Mouse (Mus musculus) heart, embryonic 13.5 days (tissue): ENCODE data around the gene Ythdf1. TPM values are rescaled to one million over a fixed set of nuclear protein-coding genes. Genes with fewer than 3 reads are reported as not detected.

ENCODE experiments used
- ATAC-seq: fragments of 200-750 bp; cut with Nextera tagmentation; 2 replicates; pipeline ENCODE4 v1.8.0; 2017; ENCODE audit warnings: moderate TSS enrichment; ENCODE audit not compliant: insufficient number of reproducible peaks, low FRiP score, low TSS enrichment; ENCODE audit errors: extremely low read depth
- H3K27ac ChIP-seq: fragments of 300-500 bp; sonication (generic); replicated peaks from 2 replicates; pipeline ENCODE4 v1.5.1; 2015; ENCODE audit warnings: moderate library complexity, mild to moderate bottlenecking, inconsistent platforms
- H3K27me3 ChIP-seq: fragments of 300-500 bp; sonication (generic); replicated peaks from 2 replicates; pipeline ENCODE4 v1.6.1; 2015; ENCODE audit warnings: mild to moderate bottlenecking, inconsistent platforms
- H3K36me3 ChIP-seq: fragments of 300-500 bp; sonication (generic); 2 replicates; pipeline ENCODE4 v1.6.1; 2015; ENCODE audit warnings: mild to moderate bottlenecking, inconsistent platforms
- H3K4me1 ChIP-seq: fragments of 300-500 bp; sonication (generic); 2 replicates; pipeline ENCODE4 v1.6.1; 2015; ENCODE audit warnings: inconsistent platforms
- H3K4me2 ChIP-seq: fragments of 300-500 bp; sonication (generic); 2 replicates; pipeline ENCODE4 v1.6.1; 2015; ENCODE audit warnings: inconsistent platforms, mild to moderate bottlenecking, moderate library complexity
- H3K4me3 ChIP-seq: fragments of 300-500 bp; sonication (generic); 2 replicates; pipeline ENCODE4 v1.5.1; 2015; ENCODE audit warnings: moderate library complexity, mild to moderate bottlenecking, inconsistent platforms
- H3K9ac ChIP-seq: fragments of 300-500 bp; sonication (generic); 2 replicates; pipeline ENCODE4 v1.6.1; 2015; ENCODE audit warnings: inconsistent platforms, mild to moderate bottlenecking, moderate library complexity
- H3K9me3 ChIP-seq: fragments of 300-500 bp; sonication (generic); 2 replicates; pipeline ENCODE4 v1.6.1; 2016; ENCODE audit warnings: inconsistent platforms
- WGBS: fragments of 180-500 bp; shearing (Covaris S2); methylation state at CpG from one replicate; pipeline ENCODE4 v1.1.7; 2015; ENCODE audit warnings: mixed read lengths; 5-methylcytosine and 5-hydroxymethylcytosine counted together
- polyA plus RNA-seq: library from polyadenylated mRNA; unstranded; fragments of >200 nt; fragmentation: Nextera tagmentation; extraction: Ambion mirVana; gene quantifications from 2 replicates; pipeline ENCODE4 v1.2.1, GENCODE M21; 2015

The Ythdf1 gene
- polyA plus RNA-seq, 1 experiment from 2014 or later, result 31.8 TPM

GRCm38 (mm10) chr2:180891835-180892323 lies 28.9 kb downstream of the Ythdf1 start:
- peaks cover 37% of the 10 kb centered on the region for H3K4me1 ChIP-seq
- H3K27me3 ChIP-seq, result peaks cover 100% of the 10 kb centered on the region
- 12% methylated on average over 9 of the region's 9 CpGs for WGBS
- no peak for ATAC-seq
- no peak overlapping the region for H3K4me2 ChIP-seq
- H3K36me3 ChIP-seq, result no peaks in the 10 kb centered on the region
- no peak overlapping the region for H3K4me3 ChIP-seq
- H3K27ac ChIP-seq, result no peak overlapping the region
- H3K9me3 ChIP-seq, result no peaks in the 10 kb centered on the region
- no peak overlapping the region for H3K9ac ChIP-seq

- ATAC-seq, result no peak
- 1% methylated on average over 37 of the region's 37 CpGs for WGBS
- Histone ChIP-seq H3K4me1 (peaks cover 37% of the 10 kb centered on the region), H3K9ac (no peak overlapping the region), H3K27me3 (peaks cover 100% of the 10 kb centered on the region), H3K36me3 (no peaks in the 10 kb centered on the region), H3K4me3 (0 out of 2 replicates have a peak overlapping the region, but pooled peaks have one; percentile 7), H3K4me2 (0 out of 2 replicates have a peak overlapping the region, but pooled peaks have one; percentile 24), H3K27ac (no peak overlapping the region), H3K9me3 (no peaks in the 10 kb centered on the region)
Observed at GRCm38 (mm10) chr2:180891075-180891834, 29.5 kb downstream of the Ythdf1 start.

GRCm38 (mm10) chr2:180890422-180891074 lies 30.2 kb downstream of the Ythdf1 start:
- no peak overlapping the region for H3K9ac ChIP-seq
- WGBS, result 2% methylated on average over 29 of the region's 29 CpGs
- H3K27ac ChIP-seq, result no peak overlapping the region
- H3K36me3 ChIP-seq, result no peaks in the 10 kb centered on the region
- ATAC-seq, result no peak
- peaks cover 37% of the 10 kb centered on the region for H3K4me1 ChIP-seq
- H3K4me2 ChIP-seq, result peak overlapping the region; percentile 24; the same call in 1 of the 2 replicates
- 0 out of 2 replicates have a peak overlapping the region, but pooled peaks have one; percentile 7 for H3K4me3 ChIP-seq
- no peaks in the 10 kb centered on the region for H3K9me3 ChIP-seq
- H3K27me3 ChIP-seq, result peaks cover 100% of the 10 kb centered on the region

GRCm38 (mm10) chr2:180889921-180890280 lies 30.8 kb downstream of the Ythdf1 start:
- Histone ChIP-seq H3K9ac (no peak overlapping the region), H3K9me3 (no peaks in the 10 kb centered on the region), H3K36me3 (no peaks in the 10 kb centered on the region), H3K4me1 (peaks cover 37% of the 10 kb centered on the region), H3K27me3 (peaks cover 100% of the 10 kb centered on the region), H3K4me2 (no peak overlapping the region), H3K27ac (no peak overlapping the region), H3K4me3 (no peak overlapping the region)
- no peak for ATAC-seq
- 23% methylated on average over 4 of the region's 4 CpGs for WGBS

GRCm38 (mm10) chr2:180889271-180889920 lies 31.4 kb downstream of the Ythdf1 start:
- H3K9me3 ChIP-seq, result no peaks in the 10 kb centered on the region
- 10% methylated on average over 19 of the region's 19 CpGs for WGBS
- H3K9ac ChIP-seq, result no peak overlapping the region
- H3K4me3 ChIP-seq, result no peak overlapping the region
- H3K4me2 ChIP-seq, result no peak overlapping the region
- H3K27ac ChIP-seq, result no peak overlapping the region
- no peak for ATAC-seq
- no peaks in the 10 kb centered on the region for H3K36me3 ChIP-seq
- H3K27me3 ChIP-seq, result peaks cover 98% of the 10 kb centered on the region
- peaks cover 32% of the 10 kb centered on the region for H3K4me1 ChIP-seq

- Histone ChIP-seq H3K4me2 (no peak overlapping the region), H3K9ac (no peak overlapping the region), H3K9me3 (no peaks in the 10 kb centered on the region), H3K4me3 (no peak overlapping the region), H3K4me1 (no peaks in the 10 kb centered on the region), H3K27ac (no peak overlapping the region), H3K36me3 (no peaks in the 10 kb centered on the region), H3K27me3 (peaks cover 75% of the 10 kb centered on the region)
- no peak for ATAC-seq
- WGBS, result 44% methylated on average over 5 of the region's 5 CpGs
Observed at GRCm38 (mm10) chr2:180885270-180885669, 35.5 kb downstream of the Ythdf1 start.

GRCm38 (mm10) chr2:180881281-180881680 lies 39.5 kb downstream of the Ythdf1 start:
- H3K4me3 ChIP-seq, result no peak overlapping the region
- no peaks in the 10 kb centered on the region for H3K9me3 ChIP-seq
- 47% methylated on average over 9 of the region's 9 CpGs for WGBS
- H3K4me2 ChIP-seq, result no peak overlapping the region
- H3K27me3 ChIP-seq, result peaks cover 60% of the 10 kb centered on the region
- ATAC-seq, result no peak
- H3K9ac ChIP-seq, result no peak overlapping the region
- H3K36me3 ChIP-seq, result no peaks in the 10 kb centered on the region
- H3K27ac ChIP-seq, result no peak overlapping the region
- H3K4me1 ChIP-seq, result no peaks in the 10 kb centered on the region

GRCm38 (mm10) chr2:180879365-180880067 lies 41.2 kb downstream of the Ythdf1 start:
- H3K9me3 ChIP-seq, result no peaks in the 10 kb centered on the region

GRCm38 (mm10) chr2:180870006-180870405 lies 50.7 kb downstream of the Ythdf1 start:
- Histone ChIP-seq H3K27me3 (peaks cover 15% of the 10 kb centered on the region; the same call in 1 of the 2 replicates), H3K4me1 (no peaks in the 10 kb centered on the region), H3K27ac (no peak overlapping the region), H3K36me3 (no peaks in the 10 kb centered on the region), H3K4me2 (no peak overlapping the region), H3K9me3 (no peaks in the 10 kb centered on the region), H3K4me3 (no peak overlapping the region), H3K9ac (no peak overlapping the region)
- WGBS, result 47% methylated on average over 3 of the region's 3 CpGs
- no peak for ATAC-seq

More at GRCm38 (mm10) chr2:180879365-180880067, 41.2 kb downstream of the Ythdf1 start:
- no peak for ATAC-seq
- Histone ChIP-seq H3K27ac (no peak overlapping the region), H3K36me3 (no peaks in the 10 kb centered on the region), H3K4me3 (no peak overlapping the region), H3K4me1 (no peaks in the 10 kb centered on the region), H3K27me3 (peaks cover 43% of the 10 kb centered on the region), H3K4me2 (no peak overlapping the region), H3K9ac (no peak overlapping the region)
- 41% methylated on average over 7 of the region's 7 CpGs for WGBS

- Histone ChIP-seq H3K9me3 (no peaks in the 10 kb centered on the region), H3K4me1 (no peaks in the 10 kb centered on the region), H3K27me3 (peaks cover 52% of the 10 kb centered on the region), H3K27ac (no peak overlapping the region), H3K4me3 (no peak overlapping the region), H3K36me3 (no peaks in the 10 kb centered on the region), H3K4me2 (no peak overlapping the region), H3K9ac (no peak overlapping the region)
- 74% methylated on average over 12 of the region's 12 CpGs for WGBS
- no peak for ATAC-seq
Observed at GRCm38 (mm10) chr2:180861561-180861960, 59.2 kb downstream of the Ythdf1 start.

- H3K4me2 ChIP-seq, result no peak overlapping the region
- 65% methylated on average over 8 of the region's 8 CpGs for WGBS
- H3K4me3 ChIP-seq, result no peak overlapping the region
- no peak overlapping the region for H3K9ac ChIP-seq
- H3K27ac ChIP-seq, result no peak overlapping the region
- H3K27me3 ChIP-seq, result peaks cover 88% of the 10 kb centered on the region
- H3K4me1 ChIP-seq, result no peaks in the 10 kb centered on the region
- no peaks in the 10 kb centered on the region for H3K9me3 ChIP-seq
- H3K36me3 ChIP-seq, result no peaks in the 10 kb centered on the region
- ATAC-seq, result no peak
Observed at GRCm38 (mm10) chr2:180857121-180857520, 63.6 kb downstream of the Ythdf1 start.
